Mouse (Mus musculus) forebrain, embryonic 15.5 days (tissue): ENCODE results near the gene Tctex1d4. TPM values are rescaled to one million over a fixed set of nuclear protein-coding genes. Genes with fewer than 3 reads are reported as not detected.
A peak's percentile ranks its signal among the peaks of the same experiment; 100 is the strongest.

ENCODE experiments used
- ATAC-seq: fragments of 200-750 bp; cut with Nextera tagmentation; replicated peaks from 2 replicates; pipeline ENCODE4 v1.8.0; 2017; ENCODE audit warnings: mild to moderate bottlenecking, moderate TSS enrichment, moderate library complexity
- H3K27ac ChIP-seq: fragments of 300-500 bp; sonication (generic); replicated peaks from 2 replicates; pipeline ENCODE4 v1.5.1; 2015; ENCODE audit warnings: mild to moderate bottlenecking, inconsistent platforms
- H3K27me3 ChIP-seq: fragments of 300-500 bp; sonication (generic); 2 replicates; pipeline ENCODE4 v1.6.1; 2015; ENCODE audit warnings: inconsistent platforms
- H3K36me3 ChIP-seq: fragments of 300-500 bp; sonication (generic); 2 replicates; pipeline ENCODE4 v1.6.1; 2015; ENCODE audit warnings: mild to moderate bottlenecking, inconsistent platforms
- H3K4me1 ChIP-seq: fragments of 300-500 bp; sonication (generic); 2 replicates; pipeline ENCODE4 v1.6.1; 2015; ENCODE audit warnings: inconsistent platforms
- H3K4me2 ChIP-seq: fragments of 300-500 bp; sonication (generic); replicated peaks from 2 replicates; pipeline ENCODE4 v1.6.1; 2015; ENCODE audit warnings: mild to moderate bottlenecking, inconsistent platforms
- H3K4me3 ChIP-seq: fragments of 300-500 bp; sonication (generic); 2 replicates; pipeline ENCODE4 v1.5.1; 2015; ENCODE audit warnings: mild to moderate bottlenecking, inconsistent platforms
- H3K9ac ChIP-seq: fragments of 300-500 bp; sonication (generic); replicated peaks from 2 replicates; pipeline ENCODE4 v1.6.1; 2015; ENCODE audit warnings: mild to moderate bottlenecking, inconsistent platforms
- H3K9me3 ChIP-seq: fragments of 300-500 bp; sonication (generic); 2 replicates; pipeline ENCODE4 v1.6.1; 2016; ENCODE audit warnings: inconsistent platforms
- WGBS: fragments of 180-500 bp; shearing (Covaris S2); methylation state at CpG from one replicate; pipeline ENCODE4 v1.1.7; 2015; ENCODE audit warnings: mixed read lengths; 5-methylcytosine and 5-hydroxymethylcytosine counted together
- polyA plus RNA-seq: library from polyadenylated mRNA; unstranded; fragments of >200 nt; fragmentation: Nextera tagmentation; extraction: Ambion mirVana; gene quantifications from 2 replicates; pipeline ENCODE4 v1.2.1, GENCODE M21; 2015

The Tctex1d4 gene
- polyA plus RNA-seq, 1 experiment from 2014 or later, result 0.37 TPM

DNA sequence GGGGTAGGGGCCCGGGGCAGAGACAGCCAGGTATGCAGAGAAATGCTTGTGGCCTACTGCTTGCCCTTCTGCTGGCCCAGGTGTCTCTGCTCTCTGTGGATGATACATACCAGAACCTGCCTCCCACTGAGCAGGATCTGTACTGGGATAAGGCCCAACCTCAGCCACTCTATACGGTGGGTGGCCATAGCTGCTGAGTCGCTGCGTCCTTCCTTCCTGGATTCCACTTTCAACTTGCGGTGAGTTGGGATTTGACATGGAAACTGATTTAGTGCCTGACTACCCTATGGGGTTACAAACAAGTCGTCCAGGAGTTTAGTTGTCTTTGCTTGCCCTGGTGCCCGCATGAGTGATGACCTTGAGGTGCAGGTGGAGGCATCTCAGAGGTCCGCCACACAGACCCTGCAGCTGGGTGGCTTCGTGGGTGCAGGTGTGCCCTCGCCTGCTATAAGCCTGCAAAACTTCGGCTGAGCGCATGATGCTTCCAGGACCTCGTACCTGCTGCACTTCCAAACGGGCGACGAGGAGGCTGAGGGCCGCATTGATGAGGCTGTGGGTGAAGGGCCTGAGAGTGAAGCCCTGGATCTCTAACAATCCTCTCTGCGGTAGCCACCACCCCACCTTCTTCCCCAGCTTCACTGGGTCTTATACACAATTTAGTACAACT is 21.6 kb downstream of the Tctex1d4 start:
- 88% methylated on average over 18 of the region's 18 CpGs for WGBS

DNA sequence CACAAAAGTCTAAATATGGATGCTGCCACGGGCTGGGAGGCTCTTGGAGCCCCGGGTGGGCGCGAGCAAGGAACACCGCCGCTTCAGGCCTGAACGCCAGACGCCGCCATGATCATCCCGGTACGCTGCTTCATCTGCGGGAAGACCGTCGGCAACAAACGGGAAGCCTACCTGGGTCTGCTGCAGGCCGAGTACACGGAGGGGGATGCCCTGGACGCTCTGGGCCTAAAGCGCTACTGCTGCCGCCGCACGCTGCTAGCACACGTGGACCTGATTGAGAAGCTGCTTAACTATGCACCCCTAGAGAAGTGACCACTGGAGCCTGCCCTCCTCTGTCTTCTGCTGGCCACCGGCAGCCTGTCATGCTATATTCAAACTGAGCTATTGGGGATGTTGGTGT is 22.2 kb downstream of the Tctex1d4 start:
- 69% methylated on average over 24 of the region's 24 CpGs for WGBS
- Histone ChIP-seq H3K9ac (no peak overlapping the region), H3K4me3 (no peak overlapping the region), H3K4me2 (no peak overlapping the region), H3K9me3 (no peaks in the 10 kb centered on the region), H3K27me3 (no peaks in the 10 kb centered on the region), H3K27ac (no peak overlapping the region), H3K4me1 (peaks cover 6% of the 10 kb centered on the region; the same call in 1 of the 2 replicates), H3K36me3 (peaks cover 47% of the 10 kb centered on the region)
- ATAC-seq, result no peak

More for the DNA sequence above, 21.6 kb downstream of the Tctex1d4 start:
- H3K9ac ChIP-seq, result no peak overlapping the region
- H3K27ac ChIP-seq, result no peak overlapping the region
- no peak overlapping the region for H3K4me3 ChIP-seq
- H3K4me2 ChIP-seq, result no peak overlapping the region
- no peaks in the 10 kb centered on the region for H3K9me3 ChIP-seq
- peaks cover 2% of the 10 kb centered on the region; the same call in 1 of the 2 replicates for H3K4me1 ChIP-seq
- H3K27me3 ChIP-seq, result no peaks in the 10 kb centered on the region
- ATAC-seq, result no peak
- peaks cover 40% of the 10 kb centered on the region for H3K36me3 ChIP-seq

DNA sequence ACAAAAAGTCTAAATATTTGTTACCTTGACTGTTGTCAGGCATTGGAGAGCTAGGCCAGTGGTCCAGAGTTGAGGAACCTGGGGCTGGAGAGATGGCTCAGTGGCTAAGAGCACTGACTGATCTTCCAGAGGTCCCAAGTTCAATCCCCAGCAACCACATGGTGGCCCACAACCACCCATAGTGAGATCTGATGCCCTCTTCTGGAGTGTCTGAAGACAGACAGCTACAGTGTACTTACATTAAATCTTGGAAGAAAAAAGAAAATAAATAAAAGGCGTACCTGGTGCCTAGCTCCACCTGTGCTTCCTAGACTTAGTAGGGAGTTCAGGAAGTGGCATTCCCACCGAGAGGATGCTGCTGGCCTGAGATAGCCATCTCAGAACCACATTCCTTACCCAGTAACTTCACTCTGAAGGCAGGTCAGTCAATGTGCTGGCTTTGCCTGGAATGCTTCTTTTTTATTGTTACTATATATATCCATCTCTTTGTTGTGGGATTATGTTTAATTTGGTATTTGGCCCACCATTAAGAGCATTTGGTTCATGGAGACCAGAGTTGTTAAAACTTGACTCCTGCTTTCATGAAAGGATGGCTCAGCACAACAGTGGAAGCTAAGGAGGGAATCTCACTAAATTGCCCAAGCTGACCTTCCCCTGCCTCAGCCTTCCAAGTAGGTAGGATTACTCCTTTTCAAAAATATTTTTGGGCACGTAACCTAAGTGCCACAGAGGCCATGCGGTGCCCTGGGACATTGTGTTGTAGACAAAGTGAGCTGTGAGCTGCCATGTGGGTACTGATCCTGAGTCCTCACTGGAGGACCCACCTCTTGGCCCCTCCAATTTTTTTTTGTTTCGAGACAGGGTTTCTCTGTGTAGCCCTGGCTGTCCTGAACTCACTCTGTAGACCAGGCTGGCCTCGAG is 23.0 kb downstream of the Tctex1d4 start:
- Histone ChIP-seq H3K27ac (no peak overlapping the region), H3K4me1 (peaks cover 13% of the 10 kb centered on the region), H3K27me3 (no peaks in the 10 kb centered on the region), H3K9ac (no peak overlapping the region), H3K4me3 (no peak overlapping the region), H3K9me3 (no peaks in the 10 kb centered on the region), H3K4me2 (no peak overlapping the region), H3K36me3 (peaks cover 51% of the 10 kb centered on the region)
- ATAC-seq, result no peak; the same call in 1 of the 2 replicates
- WGBS, result 71% methylated on average over 6 of the region's 6 CpGs

DNA sequence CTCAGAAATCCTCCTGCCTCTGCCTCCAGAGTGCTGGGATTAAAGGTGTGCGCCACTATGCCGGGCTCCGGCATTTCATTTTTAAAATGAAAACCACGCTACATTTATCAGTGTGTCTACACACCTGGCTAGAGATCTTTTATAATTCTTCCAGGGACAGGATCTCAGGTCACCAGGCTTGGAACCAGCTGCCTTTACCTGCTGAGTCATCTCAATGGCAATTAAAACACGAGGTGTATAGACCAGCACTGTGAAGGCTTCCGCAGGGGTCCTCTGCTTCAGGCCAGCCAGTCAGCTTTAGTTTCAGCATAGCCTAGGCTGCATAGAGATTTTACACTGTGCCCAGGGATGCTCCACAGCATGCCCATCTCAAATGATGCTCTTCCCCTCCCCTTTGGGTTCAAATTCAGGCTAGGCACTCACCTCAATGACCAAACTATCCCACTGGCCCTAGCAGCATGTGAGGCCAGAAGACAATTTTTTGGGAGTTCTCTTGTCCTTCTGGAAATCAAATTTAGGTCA is 23.7 kb downstream of the Tctex1d4 start:
- no peak overlapping the region for H3K4me2 ChIP-seq
- no peak overlapping the region for H3K4me3 ChIP-seq
- no peaks in the 10 kb centered on the region for H3K9me3 ChIP-seq
- peaks cover 51% of the 10 kb centered on the region for H3K36me3 ChIP-seq
- H3K4me1 ChIP-seq, result peaks cover 20% of the 10 kb centered on the region
- no peak overlapping the region for H3K9ac ChIP-seq
- no peak for ATAC-seq
- no peaks in the 10 kb centered on the region for H3K27me3 ChIP-seq
- WGBS, result 89% methylated on average over 6 of the region's 6 CpGs
- H3K27ac ChIP-seq, result no peak overlapping the region

DNA sequence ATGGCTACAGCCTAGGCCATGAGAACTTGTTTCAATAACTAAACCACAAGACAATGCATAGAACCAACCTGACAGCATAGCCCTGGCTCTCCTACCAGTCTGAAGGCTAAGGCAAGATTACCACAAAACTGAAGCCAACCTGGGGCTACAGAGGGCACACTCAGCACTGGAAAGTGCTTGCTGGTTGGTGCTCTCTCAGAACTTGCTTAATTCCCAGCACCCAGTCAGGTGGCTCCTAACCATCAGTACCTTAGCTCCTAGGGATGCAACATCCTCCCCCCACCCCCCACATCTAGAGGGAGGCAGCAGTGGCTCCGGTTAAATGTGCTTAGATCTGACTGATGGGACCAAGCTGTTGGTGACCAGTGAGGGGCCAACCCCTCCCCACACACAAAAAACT is 24.8 kb downstream of the Tctex1d4 start:
- no peaks in the 10 kb centered on the region for H3K27me3 ChIP-seq
- no peak overlapping the region for H3K9ac ChIP-seq
- no peak overlapping the region for H3K4me3 ChIP-seq
- WGBS, result 96% methylated on average over 1 of the region's 1 CpGs
- H3K27ac ChIP-seq, result no peak overlapping the region
- no peaks in the 10 kb centered on the region for H3K9me3 ChIP-seq
- peaks cover 23% of the 10 kb centered on the region for H3K4me1 ChIP-seq
- peaks cover 51% of the 10 kb centered on the region for H3K36me3 ChIP-seq
- ATAC-seq, result no peak
- no peak overlapping the region for H3K4me2 ChIP-seq

DNA sequence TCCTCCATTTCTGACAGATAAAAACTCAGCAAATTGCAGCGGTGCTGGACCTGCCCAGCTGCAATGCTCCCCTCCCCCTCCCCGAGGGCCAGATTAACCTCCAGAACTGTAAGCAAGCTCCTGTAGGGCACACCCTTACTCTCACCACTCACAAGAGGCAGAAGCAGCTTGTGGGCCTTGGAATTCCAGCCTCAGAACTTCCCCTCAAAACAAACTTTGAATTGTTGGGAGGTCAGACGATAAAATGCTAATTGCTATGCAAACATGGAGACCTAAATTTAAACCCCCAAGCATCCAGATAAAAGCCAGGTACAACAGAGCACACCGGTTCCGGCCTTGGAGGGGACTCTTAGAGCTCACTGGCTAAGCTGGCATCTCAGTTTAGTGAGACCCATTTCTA is 26.1 kb downstream of the Tctex1d4 start:
- H3K27ac ChIP-seq, result no peak overlapping the region
- H3K27me3 ChIP-seq, result no peaks in the 10 kb centered on the region
- no peak overlapping the region for H3K9ac ChIP-seq
- H3K4me2 ChIP-seq, result no peak overlapping the region
- H3K36me3 ChIP-seq, result peaks cover 51% of the 10 kb centered on the region
- ATAC-seq, result no peak
- 82% methylated on average over 5 of the region's 5 CpGs for whole genome bisulfite sequencing
- peaks cover 25% of the 10 kb centered on the region for H3K4me1 ChIP-seq
- no peaks in the 10 kb centered on the region for H3K9me3 ChIP-seq
- no peak overlapping the region for H3K4me3 ChIP-seq

DNA sequence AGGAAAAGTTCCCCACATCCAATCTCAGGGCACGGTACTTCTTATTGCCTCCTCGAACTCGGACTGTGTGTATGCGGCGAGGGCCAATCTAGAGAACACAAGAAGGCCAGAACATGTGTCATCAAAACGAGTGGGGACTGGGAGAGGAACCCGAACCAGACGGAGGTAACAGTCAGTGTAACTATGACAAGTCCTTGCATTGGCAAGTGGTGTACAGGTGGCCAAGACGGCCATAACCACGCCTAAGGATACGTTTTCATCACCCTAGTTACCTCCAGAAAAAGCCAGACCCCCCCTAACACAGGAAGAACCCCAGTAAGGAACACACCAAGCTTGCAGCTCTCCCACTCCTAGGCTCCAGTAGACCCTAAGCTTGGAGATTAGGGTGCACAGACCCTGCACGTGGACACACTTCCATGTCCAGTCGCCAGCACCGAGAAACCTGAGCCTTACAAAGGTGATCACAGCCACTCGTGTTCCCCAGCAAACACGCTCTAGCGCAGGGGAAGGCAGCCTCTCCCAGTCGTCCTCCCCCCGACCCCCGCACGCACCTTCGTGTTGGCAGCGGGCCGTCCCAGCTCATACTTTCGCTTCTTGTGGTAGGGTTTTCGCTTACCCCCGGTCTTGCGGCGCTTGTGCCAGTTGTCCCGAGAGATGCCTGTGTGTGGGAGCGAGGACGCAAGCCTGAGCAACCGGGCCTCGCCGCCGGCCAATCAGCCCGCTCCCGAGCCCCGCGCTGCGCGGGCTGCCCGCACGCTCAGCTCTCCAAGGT is 28.6 kb downstream of the Tctex1d4 start:
- peak; percentile 22; the same call in 1 of the 2 replicates for ATAC-seq
- WGBS, result 2% methylated on average over 44 of the region's 44 CpGs
- Histone ChIP-seq H3K27me3 (no peaks in the 10 kb centered on the region), H3K36me3 (peaks cover 37% of the 10 kb centered on the region), H3K4me2 (peak overlapping the region; percentile 87), H3K4me3 (peak overlapping the region; percentile 95), H3K9ac (peak overlapping the region; percentile 99), H3K4me1 (peaks cover 25% of the 10 kb centered on the region), H3K9me3 (no peaks in the 10 kb centered on the region), H3K27ac (peak overlapping the region; percentile 92)

DNA sequence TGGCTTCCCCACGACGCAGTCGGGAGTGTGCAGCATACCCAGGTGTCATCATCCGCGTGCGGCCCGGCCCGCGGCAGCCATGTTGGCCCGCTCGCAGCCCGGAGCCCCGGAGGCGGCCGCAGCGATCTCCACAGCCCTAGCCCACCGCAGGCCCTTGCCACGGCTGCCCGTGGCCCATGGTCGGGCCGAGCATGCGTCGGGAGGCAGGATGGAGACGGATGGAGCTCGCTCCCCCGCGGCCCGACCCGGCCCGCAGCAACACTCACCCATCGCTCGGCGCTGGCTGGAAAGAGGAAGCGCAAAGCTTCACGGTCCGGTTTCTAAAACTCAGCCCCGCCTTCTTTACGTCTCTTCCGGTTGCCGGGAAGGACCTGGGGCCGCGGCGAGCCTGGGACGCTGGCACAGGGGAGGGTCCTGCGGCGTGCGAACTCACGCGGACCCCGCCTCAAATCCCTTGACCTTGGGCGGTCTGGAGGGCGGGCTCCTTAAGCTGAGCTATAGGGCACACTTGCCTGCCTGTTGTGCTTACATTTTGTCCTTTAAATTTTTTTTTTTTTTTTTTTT is 29.3 kb downstream of the Tctex1d4 start, which contains the start of gene Rps8:
Gene Rps8 (minus strand): TSS at position 452 of the 564 bp plus-strand sequence.
- WGBS, result under 1% methylated on average over 52 of the region's 52 CpGs

DNA sequence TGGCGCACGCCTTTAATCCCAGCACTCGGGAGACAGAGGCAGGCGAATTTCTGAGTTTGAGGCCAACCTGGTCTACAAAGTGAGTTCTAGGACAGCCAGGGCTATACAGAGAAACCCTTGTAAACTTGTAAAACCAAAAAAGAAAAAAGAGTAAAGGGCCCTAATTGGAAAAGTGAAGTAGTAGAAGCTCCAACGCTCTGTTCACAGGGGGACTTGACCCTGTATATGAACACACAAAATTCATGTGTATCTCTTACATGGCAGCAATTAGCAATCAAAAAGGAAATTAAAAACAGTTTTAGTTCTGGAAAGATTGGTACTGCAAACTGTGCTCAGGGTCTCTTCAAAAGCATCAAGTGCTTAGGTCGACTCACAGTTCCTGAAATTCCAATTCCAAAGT is 29.8 kb downstream of the Tctex1d4 start:
- H3K36me3 ChIP-seq, result peaks cover 26% of the 10 kb centered on the region
- H3K4me3 ChIP-seq, result peak overlapping the region; percentile 95
- 30% methylated on average over 6 of the region's 6 CpGs for WGBS
- peak overlapping the region; percentile 92 for H3K27ac ChIP-seq
- H3K27me3 ChIP-seq, result no peaks in the 10 kb centered on the region
- H3K4me2 ChIP-seq, result peak overlapping the region; percentile 87
- H3K4me1 ChIP-seq, result peaks cover 25% of the 10 kb centered on the region
- ATAC-seq, result no peak
- H3K9me3 ChIP-seq, result no peaks in the 10 kb centered on the region
- peak overlapping the region; percentile 99 for H3K9ac ChIP-seq

More for the DNA sequence above, 29.3 kb downstream of the Tctex1d4 start, which contains the start of gene Rps8:
- peak within 1 kb of the TSS; percentile 95 for H3K4me3 ChIP-seq
- peak within 1 kb of the TSS; percentile 87 for H3K4me2 ChIP-seq
- peaks cover 31% of the 10 kb centered on the region for H3K36me3 ChIP-seq
- H3K27me3 ChIP-seq, result no peaks in the 10 kb centered on the region
- ATAC-seq, result peak; percentile 96
- peak within 1 kb of the TSS; percentile 92 for H3K27ac ChIP-seq
- peaks cover 25% of the 10 kb centered on the region for H3K4me1 ChIP-seq
- H3K9me3 ChIP-seq, result no peaks in the 10 kb centered on the region
- H3K9ac ChIP-seq, result peak within 1 kb of the TSS; percentile 99

DNA sequence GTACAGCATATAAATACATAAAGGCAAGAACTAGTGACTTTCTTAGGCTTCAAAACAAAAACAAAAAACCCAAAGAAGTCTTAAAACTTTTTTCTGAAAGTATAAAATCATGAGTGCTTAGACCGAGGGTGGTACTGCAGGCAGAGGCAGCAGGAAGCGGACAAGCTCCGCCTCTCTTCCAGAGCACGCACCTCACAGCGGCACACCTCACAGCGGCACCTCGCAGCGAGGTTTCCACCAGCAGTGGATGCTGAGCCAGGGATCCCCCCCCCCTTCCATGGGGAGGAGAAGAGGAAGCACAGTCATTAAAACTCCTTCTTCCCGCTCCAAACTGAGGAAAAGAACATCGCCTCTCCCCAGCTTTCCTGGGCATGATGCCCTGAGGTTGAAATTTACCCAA is 33.1 kb downstream of the Tctex1d4 start:
- peaks cover 4% of the 10 kb centered on the region; the same call in 1 of the 2 replicates for H3K36me3 ChIP-seq
- no peaks in the 10 kb centered on the region for H3K27me3 ChIP-seq
- H3K9ac ChIP-seq, result no peak overlapping the region
- 80% methylated on average over 10 of the region's 10 CpGs for WGBS
- no peaks in the 10 kb centered on the region for H3K9me3 ChIP-seq
- H3K27ac ChIP-seq, result no peak overlapping the region
- H3K4me3 ChIP-seq, result no peak overlapping the region
- no peak for ATAC-seq
- H3K4me1 ChIP-seq, result peaks cover 11% of the 10 kb centered on the region
- no peak overlapping the region for H3K4me2 ChIP-seq

DNA sequence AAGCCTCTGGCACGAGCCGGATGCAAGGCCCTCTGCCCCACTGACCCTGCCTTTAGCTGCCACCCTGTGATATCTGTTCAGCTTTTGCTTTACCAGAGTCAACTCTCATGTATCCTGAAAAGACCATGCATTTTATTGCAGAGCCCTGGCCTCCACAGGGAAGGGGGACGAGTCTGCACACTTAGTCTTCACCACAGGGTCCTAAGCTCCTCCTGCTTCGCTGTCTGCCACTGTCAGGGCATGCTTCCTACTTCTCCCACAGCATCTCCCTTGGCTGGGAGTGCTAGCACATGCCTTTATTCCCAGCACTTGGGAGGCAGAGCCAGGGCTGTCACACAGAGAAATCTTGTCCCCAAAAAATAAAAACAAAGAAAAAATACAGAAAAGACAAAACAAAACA is 34.6 kb downstream of the Tctex1d4 start:
- Histone ChIP-seq H3K36me3 (peaks cover 17% of the 10 kb centered on the region), H3K27ac (no peak overlapping the region), H3K4me2 (no peak overlapping the region), H3K4me1 (0 out of 2 replicates have a peak, but pooled peaks cover 4% of the 10 kb centered on the region), H3K27me3 (no peaks in the 10 kb centered on the region), H3K4me3 (no peak overlapping the region), H3K9me3 (no peaks in the 10 kb centered on the region), H3K9ac (no peak overlapping the region)
- ATAC-seq, result 0 out of 2 replicates have a peak, but pooled peaks have one; percentile 63
- 71% methylated on average over 4 of the region's 4 CpGs for WGBS
